Mouse (Mus musculus): ENCODE results near the gene Cnnm4. TPM values are rescaled to one million over a fixed set of nuclear protein-coding genes. Genes with fewer than 3 reads are reported as not detected.

Gene Cnnm4
- polyA plus RNA-seq, 2 experiments from 2014 or later: 12.3 to 19.6 TPM

DNA sequence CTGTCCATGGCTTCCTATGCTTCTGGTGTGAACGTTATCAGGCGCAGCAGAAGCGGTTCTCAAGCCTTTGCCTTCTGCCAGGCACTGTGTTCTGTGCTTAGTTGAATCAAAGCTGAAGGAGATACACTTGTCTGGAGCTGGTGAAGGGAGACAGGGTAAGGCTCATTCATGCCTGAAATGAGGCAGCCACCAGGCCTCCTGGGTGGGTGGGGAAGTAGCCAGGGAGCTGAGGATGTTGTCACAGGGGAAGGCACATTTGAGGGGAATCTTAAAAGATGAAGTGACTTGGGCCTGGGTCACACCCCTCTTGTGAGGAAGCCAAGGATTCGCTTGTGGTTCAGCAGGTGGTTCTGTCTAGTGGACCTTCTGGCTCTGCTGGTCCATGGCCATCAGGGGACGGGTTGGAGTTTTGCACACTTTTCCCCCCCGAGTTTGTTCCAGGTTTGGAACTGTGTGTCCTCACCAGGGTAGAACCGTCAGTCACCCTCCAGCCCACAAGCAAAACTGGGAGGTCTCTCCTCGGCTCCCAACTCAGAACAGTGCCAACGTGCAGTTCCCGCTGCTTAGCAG is 1.9 kb downstream of the Cnnm4 start:
- ATAC-seq: no peak

DNA sequence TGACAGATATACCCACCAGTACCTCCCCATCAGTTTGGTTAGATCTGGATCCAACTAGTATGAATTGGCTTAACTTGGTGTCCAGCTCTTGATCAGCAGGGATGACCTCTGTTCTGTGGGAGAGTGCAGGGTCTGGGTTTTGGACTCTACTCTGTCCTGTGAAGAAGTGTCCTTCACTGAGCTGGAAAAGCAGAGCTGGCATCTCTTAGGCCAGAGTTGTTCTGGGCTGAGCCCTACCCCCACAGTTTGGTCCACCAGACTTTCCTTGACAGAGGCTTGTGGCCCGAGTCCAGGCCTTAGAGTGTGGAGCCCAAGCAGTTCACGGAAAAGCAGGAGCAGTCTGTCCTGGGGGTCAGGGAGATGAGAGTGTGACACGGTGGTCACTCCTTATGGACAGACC is 3.2 kb downstream of the Cnnm4 start:
- no peak for ATAC-seq

DNA sequence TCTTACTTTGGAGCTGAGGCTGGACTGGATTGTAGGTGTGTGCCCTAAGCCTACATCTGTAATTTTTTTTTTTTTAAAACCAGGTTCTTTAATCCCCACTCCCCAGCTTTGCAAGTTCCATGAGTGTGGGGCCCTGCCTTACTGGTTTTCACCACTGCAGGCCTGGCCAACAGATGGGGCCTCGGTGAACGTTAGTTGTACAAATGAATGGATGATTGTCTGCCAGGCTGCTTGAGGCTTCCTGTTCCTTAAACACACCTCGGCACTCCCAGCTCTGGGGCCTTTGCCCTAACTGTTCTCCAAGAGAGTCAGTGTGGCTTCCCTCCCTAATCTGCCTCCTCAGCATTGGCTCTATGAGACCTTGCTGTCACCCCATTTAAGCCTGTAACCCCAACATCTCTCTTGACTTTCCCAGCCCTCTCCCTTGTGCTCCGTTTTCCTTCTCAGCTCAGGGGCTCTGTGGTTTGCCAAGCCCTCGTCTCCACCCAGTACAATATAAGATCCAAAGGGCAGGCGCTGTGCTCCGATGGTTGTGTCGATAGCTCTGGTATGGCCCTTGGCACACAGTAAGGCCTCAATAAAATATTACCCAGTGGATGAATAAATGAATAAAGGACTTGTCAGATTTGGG is 4.2 kb downstream of the Cnnm4 start:
- ATAC-seq: no peak

DNA sequence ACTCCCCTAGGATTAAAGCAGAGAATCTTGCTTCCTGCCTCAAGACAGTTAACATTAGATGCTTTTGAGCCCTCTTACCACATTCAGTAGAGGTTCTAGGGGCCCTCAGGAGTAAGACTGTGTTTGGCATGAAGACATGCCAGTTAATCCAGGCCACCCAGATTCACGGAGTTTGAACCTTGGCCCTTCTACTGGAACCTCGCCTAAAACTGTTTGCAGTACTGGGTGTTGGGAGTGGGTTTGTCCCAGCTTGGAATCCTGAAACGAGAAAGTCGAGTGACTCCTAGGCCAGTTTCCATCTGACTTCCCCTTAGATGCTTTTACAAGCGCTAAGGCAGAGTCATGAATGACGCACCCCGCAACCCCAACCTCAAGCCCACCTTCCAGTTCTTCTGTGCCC is 5.0 kb downstream of the Cnnm4 start:
- ATAC-seq: no peak

DNA sequence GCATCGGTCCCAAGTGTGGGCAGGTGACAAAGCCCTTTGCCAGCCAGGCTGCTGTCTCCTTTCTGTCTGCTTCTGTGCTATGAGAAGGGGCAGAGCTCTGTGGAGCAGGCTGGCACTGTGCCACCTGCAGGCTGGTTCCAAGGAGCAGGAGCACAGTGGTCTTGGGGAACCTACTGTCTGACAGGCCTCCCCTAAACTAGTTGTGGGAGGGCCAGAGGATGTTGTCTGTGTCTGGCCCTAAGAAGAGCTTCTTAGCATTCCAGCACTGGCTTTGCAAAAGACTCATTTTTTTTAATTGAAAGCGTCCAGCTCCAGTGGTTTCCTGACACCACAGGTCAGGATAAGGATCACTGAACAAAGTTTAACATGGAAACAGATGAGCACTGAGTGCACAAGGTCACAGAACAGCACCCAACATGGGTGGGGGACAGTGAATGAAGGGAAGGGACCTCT is 6.9 kb downstream of the Cnnm4 start:
- ATAC-seq: no peak

DNA sequence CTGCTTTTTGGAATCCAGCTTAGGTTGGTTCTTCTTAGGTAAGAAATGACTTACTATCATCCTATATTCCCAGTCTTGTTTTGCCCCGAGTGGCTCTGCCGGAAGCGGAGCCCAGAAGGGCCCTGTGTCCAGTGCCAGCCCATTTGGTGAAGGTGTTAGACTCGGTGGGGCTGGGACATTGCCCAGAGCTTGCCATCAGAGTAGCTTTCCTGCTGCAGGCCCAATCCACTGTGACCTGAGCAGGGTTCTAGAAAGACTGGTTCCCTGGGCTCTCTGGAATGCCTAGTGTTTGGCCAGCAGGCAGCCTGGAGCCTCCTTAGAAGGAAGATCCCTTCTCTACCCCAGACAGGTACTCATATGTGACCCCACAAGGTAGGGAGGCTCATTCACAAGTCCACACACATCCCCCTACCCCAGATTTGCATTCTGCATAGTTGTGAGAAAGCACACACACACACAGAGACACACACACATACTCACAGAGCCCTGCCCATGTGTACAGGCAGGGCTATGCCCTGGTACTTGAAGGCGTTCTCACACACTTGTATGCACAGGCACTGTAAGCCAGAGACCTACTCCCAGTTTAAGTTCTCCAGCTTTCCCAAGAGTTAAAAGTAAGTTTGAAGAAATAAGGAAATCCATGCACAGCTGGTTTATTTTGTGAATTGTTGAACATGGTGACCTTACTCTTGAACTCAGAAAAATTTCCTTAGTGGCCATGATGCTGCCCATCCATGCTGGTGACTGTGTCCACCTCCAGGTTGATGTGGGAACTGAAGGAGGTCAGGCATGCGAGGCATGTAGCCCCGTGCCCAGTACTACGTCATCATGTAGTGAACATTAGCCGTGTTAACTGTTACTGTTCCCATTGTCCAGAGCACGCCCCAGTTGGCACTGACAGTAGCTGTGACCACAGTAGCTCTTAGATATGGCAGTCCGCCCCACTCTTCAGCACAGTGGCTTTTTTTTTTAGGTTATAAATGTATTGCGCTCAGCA is 8.8 kb downstream of the Cnnm4 start:
- no peak for ATAC-seq

DNA sequence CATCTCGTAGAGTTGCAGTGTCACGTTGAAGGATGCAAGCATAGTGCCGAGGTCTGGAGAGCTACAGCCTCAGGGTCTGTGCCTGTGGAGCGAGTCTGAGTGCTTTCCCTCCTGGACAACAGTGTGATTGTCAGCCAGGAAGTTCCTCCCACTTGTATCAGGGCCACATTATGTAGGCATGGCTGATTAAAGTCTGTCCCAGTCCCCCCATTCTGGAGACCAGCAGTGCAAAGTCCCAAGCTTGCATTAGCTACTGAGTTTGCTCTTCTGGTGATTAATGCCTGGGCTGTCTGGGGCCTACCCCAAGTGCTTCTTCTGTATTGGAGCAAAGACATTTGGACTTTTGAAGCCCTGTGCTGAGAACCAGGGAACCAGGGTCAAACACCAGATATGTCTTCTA is 12.4 kb downstream of the Cnnm4 start:
- no peak for ATAC-seq

DNA sequence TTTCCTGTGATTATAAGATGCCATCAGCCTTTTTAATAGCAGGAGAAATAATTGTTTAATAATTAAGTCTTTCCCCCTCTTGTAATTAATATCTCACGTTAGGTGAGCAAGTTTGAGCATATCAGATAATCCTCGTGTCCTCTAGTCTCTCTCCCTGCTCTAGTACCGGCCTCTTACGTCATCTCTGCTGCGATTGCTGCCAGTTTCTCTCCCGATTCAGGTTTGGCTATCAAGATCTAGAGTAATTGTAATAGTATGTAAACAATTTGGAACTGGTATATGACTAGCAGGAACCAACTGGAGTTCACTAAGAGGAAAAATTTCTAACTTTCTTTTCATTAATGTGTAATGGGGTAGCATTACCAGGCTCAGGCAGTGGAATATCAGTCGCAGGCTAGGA is 13.7 kb downstream of the Cnnm4 start:
- ATAC-seq: no peak

DNA sequence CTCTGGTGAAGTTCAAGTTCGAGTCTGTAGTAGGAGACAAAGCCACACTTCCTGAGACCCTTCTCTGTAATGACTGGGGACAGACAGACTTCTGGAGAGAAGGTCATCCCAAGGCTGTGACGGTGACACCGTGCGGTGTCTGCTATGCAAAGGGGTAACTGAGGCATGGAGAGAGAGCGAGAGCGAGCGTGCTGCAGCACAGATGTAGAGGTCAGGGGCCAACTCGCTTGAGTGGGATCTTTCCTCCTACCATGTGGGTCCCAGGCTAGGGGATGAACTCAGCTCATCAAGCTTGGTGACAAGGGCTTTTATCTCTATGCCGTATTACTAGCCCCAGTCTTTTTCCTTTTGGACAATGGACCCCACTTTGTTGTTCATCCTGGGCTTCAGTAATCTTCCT is 15.7 kb downstream of the Cnnm4 start:
- no peak for ATAC-seq

DNA sequence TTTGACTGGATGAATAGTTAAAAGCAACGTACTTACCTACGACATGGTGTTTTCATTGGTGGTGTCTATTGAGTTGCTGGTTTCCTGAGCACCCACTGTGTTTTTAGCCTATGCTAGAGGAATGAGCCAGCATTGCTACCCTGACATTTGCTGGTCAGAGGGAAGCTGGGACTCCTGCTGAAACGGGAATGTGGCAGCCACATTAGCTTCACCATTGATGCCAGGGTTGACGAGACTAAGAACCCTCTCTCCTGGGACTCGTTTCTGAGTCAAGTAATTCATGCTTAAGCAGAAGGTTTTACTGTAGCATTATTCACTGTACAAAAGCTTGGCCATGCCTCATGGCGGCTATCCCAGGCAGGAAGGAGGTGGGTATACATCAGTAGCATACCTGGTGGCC is 18.2 kb downstream of the Cnnm4 start:
- ATAC-seq: no peak

DNA sequence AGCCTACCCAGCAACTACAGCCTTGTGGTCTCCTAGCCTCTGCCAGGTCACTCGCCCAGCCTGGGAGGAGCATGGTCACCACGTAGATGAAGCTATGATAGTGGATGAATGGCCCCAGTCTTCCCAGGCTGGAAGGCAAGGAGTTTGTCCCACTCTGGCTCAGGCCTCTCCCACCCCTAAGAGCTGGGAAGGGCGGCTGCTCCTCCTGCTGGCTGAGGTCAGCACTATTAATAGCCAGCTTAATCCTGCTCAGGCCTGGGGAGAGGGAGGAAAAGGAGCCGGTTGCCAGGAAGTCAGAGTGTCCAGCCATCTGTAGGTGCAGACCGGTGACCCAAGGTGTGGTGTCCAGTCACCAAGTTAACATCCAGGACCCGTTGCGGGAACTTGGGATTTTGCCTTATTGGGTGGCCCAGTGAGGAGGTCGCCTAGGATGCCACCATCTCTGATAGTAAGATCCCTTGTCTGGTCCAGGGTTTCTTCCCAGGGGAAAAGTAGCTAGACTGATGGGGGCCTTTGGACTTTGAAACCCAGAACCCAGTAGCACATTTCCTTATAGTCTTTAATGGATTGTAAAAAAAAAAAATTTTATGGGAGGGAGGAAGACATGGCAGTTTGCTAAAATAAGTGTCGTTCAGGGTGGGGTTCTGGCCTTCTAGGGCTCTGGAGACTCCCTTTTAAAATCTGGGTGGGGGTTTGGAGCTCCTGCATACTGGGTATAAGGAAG is 21.2 kb downstream of the Cnnm4 start:
- ATAC-seq: no peak

DNA sequence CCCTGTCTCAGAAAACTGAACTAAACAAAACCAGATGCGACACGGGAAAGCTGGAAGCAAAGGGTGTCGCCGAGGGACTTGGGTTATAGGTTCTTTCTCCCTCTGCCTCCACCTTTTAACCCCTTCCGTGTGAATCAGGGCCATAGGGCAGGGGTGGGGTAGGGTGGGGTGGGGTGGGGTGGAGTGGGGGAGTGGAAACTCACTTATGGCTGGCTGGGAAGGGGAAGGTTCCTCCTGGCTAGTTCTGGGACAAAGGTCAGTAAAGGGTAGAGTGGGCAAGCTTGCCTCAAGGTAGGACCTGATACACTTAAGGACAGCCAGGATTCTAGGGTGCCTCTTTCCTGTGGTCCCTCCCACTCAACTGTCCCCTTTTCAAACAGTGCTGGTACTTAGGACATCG is 21.9 kb downstream of the Cnnm4 start:
- ATAC-seq: no peak

DNA sequence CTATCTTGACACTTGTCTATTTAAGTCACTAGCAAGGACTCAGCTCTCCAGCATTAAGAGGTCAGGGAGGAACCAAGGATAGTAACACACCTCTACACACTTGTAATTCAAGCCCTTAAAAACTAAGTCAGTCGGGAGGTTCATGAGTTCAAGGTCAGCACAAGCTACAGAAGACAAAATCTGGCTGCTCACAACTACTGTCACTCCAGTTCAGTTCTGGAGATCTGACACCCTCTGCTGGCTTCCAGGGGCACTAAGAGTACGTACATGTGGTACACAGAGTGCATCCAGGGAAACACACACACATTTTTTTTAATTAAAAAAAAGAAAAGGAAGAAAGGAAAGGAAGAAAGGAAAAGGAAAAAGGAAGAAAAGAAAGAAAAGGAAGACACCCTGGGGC is 25.3 kb downstream of the Cnnm4 start:
- ATAC-seq: no peak

DNA sequence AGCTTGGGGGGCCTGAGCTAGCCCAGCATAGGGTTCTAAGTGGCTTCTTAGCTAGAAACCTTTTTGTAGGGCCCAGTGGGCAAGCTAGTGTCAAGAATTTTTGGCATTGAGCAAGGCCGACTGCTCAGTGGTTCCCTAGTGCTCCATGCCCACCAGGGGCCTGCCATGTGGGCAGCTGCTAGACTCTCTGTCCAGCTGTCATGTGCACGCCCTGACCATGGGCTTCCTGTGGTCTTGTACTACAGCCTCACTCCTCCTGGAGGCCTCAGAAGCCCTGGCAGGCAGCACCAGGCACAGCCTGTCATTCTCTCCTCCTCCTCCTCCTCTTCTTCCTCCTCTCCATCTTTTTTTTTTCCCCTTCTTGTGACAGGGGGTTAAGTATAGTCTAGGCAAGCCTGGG is 25.9 kb downstream of the Cnnm4 start:
- no peak for ATAC-seq

DNA sequence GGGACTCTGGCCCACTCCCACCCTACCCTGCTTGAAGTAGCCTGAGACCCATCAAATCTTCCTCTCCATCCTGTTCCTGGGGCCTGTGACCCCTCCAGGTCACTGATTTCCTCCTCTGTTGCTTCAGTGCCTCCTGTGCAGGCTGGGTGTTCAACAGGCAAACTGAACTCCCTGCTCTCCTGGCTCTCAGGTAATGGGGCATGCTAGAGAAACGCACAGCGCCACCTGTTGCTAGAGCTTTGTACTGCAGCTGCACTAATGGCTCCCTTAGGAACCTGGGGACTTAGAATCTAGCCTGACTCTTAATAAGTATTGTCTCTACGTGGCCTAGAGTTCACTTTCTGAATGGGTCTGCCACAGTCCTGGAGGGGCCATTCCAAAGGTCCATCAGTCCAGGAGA is 29.8 kb downstream of the Cnnm4 start:
- ATAC-seq: peak; percentile 83

DNA sequence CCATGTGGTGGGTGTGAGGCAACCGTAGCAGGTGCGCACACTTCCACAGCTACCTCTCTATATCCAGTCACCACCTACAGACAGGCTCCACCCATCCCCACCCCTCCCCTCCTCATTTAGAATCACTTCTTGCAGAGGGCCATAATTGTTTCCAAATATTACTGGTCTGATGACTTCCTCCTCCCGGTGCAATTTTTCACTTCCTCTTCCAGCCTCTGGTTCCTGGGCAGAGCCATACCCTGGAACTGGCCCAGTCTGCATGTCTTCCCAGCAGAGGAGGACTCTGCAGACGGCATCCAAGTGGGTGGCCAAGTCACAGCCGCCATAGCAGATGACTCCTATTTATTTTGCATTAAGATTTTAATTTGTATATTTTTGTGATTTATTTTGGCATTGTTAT is 36.8 kb downstream of the Cnnm4 start:
- no peak for ATAC-seq

DNA sequence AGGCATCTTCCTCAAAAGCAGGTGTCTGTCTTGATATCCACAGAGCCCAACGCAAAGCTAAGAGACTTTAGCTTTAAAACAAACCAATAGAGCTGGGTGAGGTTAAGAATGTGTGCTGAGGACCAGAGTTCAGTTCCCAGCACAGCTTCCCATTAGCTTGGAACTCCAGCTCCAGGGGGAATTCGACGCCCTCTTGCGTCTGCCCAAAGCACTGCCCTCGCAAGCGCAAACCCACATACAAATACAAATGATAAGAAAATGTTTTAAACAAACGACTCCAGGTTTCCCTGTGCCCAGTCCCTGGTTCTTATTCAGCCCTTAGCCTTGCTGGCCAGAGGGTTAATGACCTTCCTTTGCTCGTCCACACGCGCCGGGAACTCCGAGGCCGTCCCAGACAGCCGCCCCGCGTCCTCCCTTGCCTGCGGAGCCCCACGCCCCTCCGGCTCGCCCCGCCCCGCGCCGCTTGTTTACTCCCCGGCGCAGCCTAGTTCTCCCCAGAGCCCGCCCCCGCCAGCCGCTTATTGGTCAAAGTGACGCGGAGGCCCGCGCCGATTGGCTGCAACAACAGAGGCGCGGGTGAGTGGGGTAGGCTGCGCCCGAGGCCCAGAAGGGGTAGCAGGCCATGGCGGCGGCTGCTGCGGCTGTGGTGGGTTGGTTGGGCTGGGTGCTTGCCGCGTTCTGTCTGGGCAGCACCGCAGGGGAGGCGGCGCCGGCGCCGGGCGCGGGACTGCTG is 40.0 kb downstream of the Cnnm4 start, which contains the start of gene Cnnm3:
Gene Cnnm3 (plus strand): TSS at position 579 of the 733 bp plus-strand sequence.
- ATAC-seq: peak; percentile 99

DNA sequence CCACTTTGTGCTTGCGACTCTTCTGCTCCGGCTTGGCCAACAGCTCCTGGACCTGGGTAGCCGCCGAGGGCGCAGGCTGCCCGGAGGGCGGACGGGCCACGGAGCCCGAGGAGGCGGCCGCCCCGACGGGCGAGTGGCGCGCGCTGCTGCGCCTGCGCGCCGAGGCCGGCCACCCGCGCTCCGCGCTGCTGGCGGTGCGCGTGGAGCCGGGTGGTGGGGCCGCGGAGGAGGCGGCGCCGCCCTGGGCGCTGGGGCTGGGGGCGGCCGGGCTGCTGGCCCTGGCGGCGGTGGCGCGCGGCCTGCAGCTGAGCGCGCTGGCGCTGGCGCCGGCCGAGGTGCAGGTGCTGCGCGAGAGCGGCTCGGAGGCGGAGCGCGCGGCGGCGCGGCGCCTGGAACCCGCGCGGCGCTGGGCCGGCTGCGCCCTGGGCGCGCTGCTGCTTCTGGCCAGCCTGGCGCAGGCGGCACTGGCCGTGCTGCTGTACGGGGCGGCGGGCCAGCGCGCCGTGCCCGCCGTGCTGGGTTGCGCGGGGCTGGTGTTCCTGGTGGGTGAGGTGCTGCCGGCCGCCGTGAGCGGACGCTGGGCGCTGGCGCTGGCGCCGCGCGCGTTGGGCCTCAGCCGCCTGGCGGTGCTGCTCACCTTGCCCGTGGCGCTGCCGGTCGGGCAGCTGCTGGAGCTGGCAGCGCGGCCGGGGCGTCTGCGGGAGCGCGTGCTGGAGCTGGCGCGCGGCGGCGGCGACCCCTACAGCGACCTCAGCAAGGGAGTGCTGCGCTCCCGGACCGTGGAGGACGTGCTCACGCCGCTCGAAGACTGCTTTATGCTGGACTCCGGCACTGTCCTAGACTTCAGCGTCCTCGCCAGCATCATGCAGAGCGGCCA is 40.9 kb downstream of the Cnnm4 start:
- peak; percentile 35 for ATAC-seq

DNA sequence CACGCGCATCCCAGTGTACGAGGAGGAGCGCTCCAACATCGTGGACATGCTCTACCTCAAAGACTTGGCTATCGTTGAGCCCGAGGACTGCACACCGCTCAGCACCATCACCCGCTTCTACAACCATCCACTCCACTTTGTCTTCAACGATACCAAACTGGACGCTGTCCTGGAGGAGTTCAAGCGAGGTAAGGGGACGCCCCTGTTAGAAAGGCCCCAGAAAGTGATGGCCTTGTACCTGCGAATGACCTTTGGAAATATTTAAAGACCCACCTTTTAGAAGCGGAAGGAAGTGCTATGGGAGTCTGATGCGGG is 41.5 kb downstream of the Cnnm4 start:
- ATAC-seq: no peak

DNA sequence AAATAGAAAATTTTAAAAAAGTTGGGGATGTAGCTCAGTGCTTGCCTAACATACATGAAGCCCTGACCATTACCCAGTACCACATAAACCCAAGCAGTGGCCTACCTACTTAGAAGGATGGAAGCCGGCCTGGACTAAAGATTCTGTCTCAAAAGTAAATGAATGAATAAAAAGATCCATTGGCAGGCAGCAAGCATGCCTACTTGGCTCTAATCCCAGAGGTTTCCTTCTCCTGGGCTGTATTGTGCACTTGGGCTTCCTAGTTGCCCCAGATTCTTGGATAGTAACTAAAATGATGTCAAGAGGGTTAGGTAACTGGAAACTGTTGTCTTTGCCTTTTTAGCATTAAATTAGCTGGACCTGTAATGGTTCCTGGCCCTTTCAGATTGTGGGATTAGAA is 41.9 kb downstream of the Cnnm4 start:
- ATAC-seq: no peak

DNA sequence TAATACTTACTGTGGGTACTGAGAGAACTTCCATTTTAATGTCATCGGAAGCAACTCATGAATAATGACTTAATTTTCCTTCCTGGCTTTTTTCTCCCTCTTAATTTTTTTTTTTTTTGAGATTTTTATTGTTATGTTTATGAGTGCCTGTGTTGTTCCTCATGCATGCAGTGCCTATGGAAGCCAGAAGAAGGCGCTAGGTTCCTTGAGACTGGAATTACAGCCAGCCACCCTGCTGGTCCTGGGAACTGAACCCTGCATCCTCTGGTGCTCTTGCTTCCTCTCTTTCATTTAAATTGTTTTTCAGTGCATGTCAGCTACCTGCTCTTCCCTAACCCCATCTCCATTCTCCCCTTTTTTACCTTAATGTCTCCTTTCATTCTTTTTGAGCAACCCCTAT is 42.3 kb downstream of the Cnnm4 start:
- no peak for ATAC-seq

All from CD4-positive, CD25-positive, alpha-beta regulatory T cell, adult 4 months (primary cell).